Mouse (Mus musculus) left cerebral cortex, postnatal 25 days (tissue): ENCODE measurements around the gene Zg16. TPM values are rescaled to one million over a fixed set of nuclear protein-coding genes. Genes with fewer than 3 reads are reported as not detected.
A peak's percentile ranks its signal among the peaks of the same experiment; 100 is the strongest.

Source experiments
- DNase-seq, 2 experiments: peaks; one replicate each; pipeline ENCODE4 v3.0.0; 2022; ENCODE audit warnings: low spot score in 2 of 2, mixed read lengths in 1 of 2
- intact Hi-C: fragments of 180-260 bp; cut with DNase I; formaldehyde crosslinking; loops from one replicate; pipeline ENCODE4 v1.15.1; 2025
- total RNA-seq, 2 experiments: library from RNA; stranded (reverse); gene quantifications; 2 replicates each; pipeline ENCODE4 v1.2.3; 2021

Zg16 gene
- total RNA-seq, 2 experiments from 2014 or later = not detected

GRCm38 (mm10) chr7:127024755-127025555, 62.2 kb downstream of the Zg16 start:
- intact Hi-C loops = loop anchor here (5.0 kb wide), 1 partner anchor 203 kb away; no protein-coding TSS in a partner anchor
- DNase-seq = peak; percentile 82 to 90

- DNase-seq = no peak
- intact Hi-C loops = no loop called here
Observed at GRCm38 (mm10) chr7:127023896-127024690, 63.0 kb downstream of the Zg16 start.

- intact Hi-C loops = no loop called here
- no peak for DNase-seq
Observed at GRCm38 (mm10) chr7:127023272-127023691, 63.8 kb downstream of the Zg16 start.

GRCm38 (mm10) chr7:127022528-127023271, 64.4 kb downstream of the Zg16 start:
- no peak for DNase-seq
- intact Hi-C loops = no loop called here

GRCm38 (mm10) chr7:127021563-127022527, 65.3 kb downstream of the Zg16 start:
- intact Hi-C loops = loop anchor here (2.0 kb wide), 1 partner anchor 71 kb away; the partner anchor contains the start of gene Sez6l2
- DNase-seq = peak in 1 of 2 experiments; percentile 58

GRCm38 (mm10) chr7:127020901-127021562, 66.1 kb downstream of the Zg16 start, which contains the start of the genes Gm42742 and Prrt2:
Gene Gm42742, minus strand, starts transcription at chr7:127021097.
Gene Prrt2, minus strand, starts transcription at chr7:127021211.
- intact Hi-C loops = loop anchor here (2.0 kb wide), 1 partner anchor 70 kb away; the partner anchor contains the start of gene Sez6l2
- peak; percentile 74 to 85 for DNase-seq

GRCm38 (mm10) chr7:127020491-127020890, 66.6 kb downstream of the Zg16 start:
- DNase-seq = peak in 1 of 2 experiments; percentile 48
- intact Hi-C loops = loop anchor here (2.0 kb wide), 1 partner anchor 70 kb away; the partner anchor contains the start of gene Sez6l2

GRCm38 (mm10) chr7:127020031-127020430, 67.1 kb downstream of the Zg16 start:
- intact Hi-C loops = loop anchor here (2.0 kb wide), 1 partner anchor 69 kb away; the partner anchor contains the start of gene Sez6l2

GRCm38 (mm10) chr7:127019306-127019960, 67.7 kb downstream of the Zg16 start:
- DNase-seq = no peak
- intact Hi-C loops = no loop called here

More at GRCm38 (mm10) chr7:127020031-127020430, 67.1 kb downstream of the Zg16 start:
- DNase-seq = peak in 1 of 2 experiments; percentile 43

- intact Hi-C loops = no loop called here
- DNase-seq = no peak
Observed at GRCm38 (mm10) chr7:127018416-127019305, 68.5 kb downstream of the Zg16 start.

- no peak for DNase-seq
- intact Hi-C loops = loop anchor here (2.0 kb wide), 2 partner anchors 87 to 155 kb away; partner anchors contain the start of gene Ino80e
Observed at GRCm38 (mm10) chr7:127017950-127018345, 69.2 kb downstream of the Zg16 start.

- DNase-seq = peak; percentile 98
- intact Hi-C loops = loop anchor here (2.0 kb wide), 2 partner anchors 88 to 154 kb away; partner anchors contain the start of gene Ino80e
Observed at GRCm38 (mm10) chr7:127016971-127017949, 69.9 kb downstream of the Zg16 start, which contains the start of gene Pagr1a. Gene Pagr1a, minus strand, starts transcription at chr7:127017352.

GRCm38 (mm10) chr7:127016486-127016938, 70.6 kb downstream of the Zg16 start:
- intact Hi-C loops = loop anchor here (2.0 kb wide), 2 partner anchors 88 to 154 kb away; partner anchors contain the start of gene Ino80e
- peak in 1 of 2 experiments; percentile 65 for DNase-seq

- intact Hi-C loops = loop anchor here (2.0 kb wide), 2 partner anchors 89 to 153 kb away; partner anchors contain the start of gene Ino80e
- no peak for DNase-seq
Observed at GRCm38 (mm10) chr7:127016481-127016485, 70.8 kb downstream of the Zg16 start, which contains the start of gene Pagr1b. Gene Pagr1b, minus strand, starts transcription at chr7:127016484.

GRCm38 (mm10) chr7:127016081-127016480, 71.0 kb downstream of the Zg16 start:
- peak in 1 of 2 experiments; percentile 11 for DNase-seq
- intact Hi-C loops = loop anchor here (2.0 kb wide), 2 partner anchors 89 to 153 kb away; partner anchors contain the start of gene Ino80e
